Mouse (Mus musculus): ENCODE measurements around the gene Cdrt4. TPM values are rescaled to one million over a fixed set of nuclear protein-coding genes. Genes with fewer than 3 reads are reported as not detected.

Cdrt4 gene
- total RNA-seq, 1 experiment = 1.6 TPM

DNA sequence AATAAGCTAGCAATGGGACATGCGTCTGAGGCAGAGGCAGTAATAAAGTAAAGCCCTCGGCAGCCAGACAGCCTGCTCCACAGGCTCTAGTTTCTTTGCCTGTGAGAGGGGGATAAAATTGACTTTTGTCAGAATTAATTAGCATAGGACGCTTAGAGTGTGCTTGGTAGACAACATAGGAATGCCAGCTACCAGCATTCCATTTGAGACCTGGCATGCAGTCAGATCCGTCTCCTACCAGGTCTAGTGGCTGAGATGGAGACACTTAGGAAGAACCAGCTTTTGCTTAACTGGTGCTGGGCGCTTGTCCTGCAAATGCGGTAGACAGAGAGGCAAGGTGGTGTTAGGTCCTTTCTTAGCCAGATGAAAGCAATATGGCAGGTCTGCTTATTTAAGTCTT lies 27.9 kb downstream of the Cdrt4 start:
- Histone ChIP-seq H3K9me3 (ENCODE audit: control insufficient read depth, insufficient read depth, low read depth, low read length) (no peaks in the 10 kb centered on the region), H3K9ac (ENCODE audit: insufficient read depth, low read depth, low read length, poor library complexity, severe bottlenecking) (no peak overlapping the region), H3K36me3 (ENCODE audit: control insufficient read depth, insufficient read depth, low read length, poor library complexity, severe bottlenecking) (no peaks in the 10 kb centered on the region), H3K4me3 (ENCODE audit: insufficient read depth in 1 of 2, low read depth in 1 of 2, low read length in 2 of 2, poor library complexity in 1 of 2, severe bottlenecking in 1 of 2) (no peak overlapping the region), H3K4me1 (ENCODE audit: control insufficient read depth in 2 of 2, insufficient read depth in 2 of 2, low read length in 2 of 2, poor library complexity in 1 of 2) (no peaks in the 10 kb centered on the region), H3K27ac (ENCODE audit: insufficient read depth, low read depth, low read length, poor library complexity, severe bottlenecking) (no peak overlapping the region)
- in situ Hi-C loops (cut with MboI; ENCODE audit: low sequenced_read_pairs in 2 of 2, unreplicated experiment in 2 of 2) = no loop called here
- TF ChIP-seq HCFC1 (IDR thresholded peaks at IDR 0.05; ENCODE audit: borderline replicate concordance, insufficient read depth, low read length) (no peak), CHD2 (IDR thresholded peaks at IDR 0.05; ENCODE audit: low read depth, low read length) (no peak), ZC3H11A (IDR thresholded peaks at IDR 0.05; ENCODE audit: borderline replicate concordance, low read depth, low read length) (no peak), MAFK (IDR thresholded peaks at IDR 0.05; ENCODE audit: insufficient read depth, low read depth, low read length) (no peak), ZNF384 (IDR thresholded peaks at IDR 0.05; ENCODE audit: low read depth, low read length) (no peak)
- no peak for DNase-seq (ENCODE audit: low read depth, low spot score)

- no peaks in the 10 kb centered on the region for H3K36me3 ChIP-seq (ENCODE audit: control insufficient read depth, insufficient read depth, low read length, poor library complexity, severe bottlenecking)
- no peaks in the 10 kb centered on the region for H3K4me1 ChIP-seq (ENCODE audit: control insufficient read depth in 2 of 2, insufficient read depth in 2 of 2, low read length in 2 of 2, poor library complexity in 1 of 2)
- no peaks in the 10 kb centered on the region for H3K9me3 ChIP-seq (ENCODE audit: control insufficient read depth, insufficient read depth, low read depth, low read length)
- in situ Hi-C loops (cut with MboI; ENCODE audit: low sequenced_read_pairs in 2 of 2, unreplicated experiment in 2 of 2) = no loop called here
- H3K27ac ChIP-seq (ENCODE audit: insufficient read depth, low read depth, low read length, poor library complexity, severe bottlenecking) = no peak overlapping the region
- H3K4me3 ChIP-seq (ENCODE audit: insufficient read depth in 1 of 2, low read depth in 1 of 2, low read length in 2 of 2, poor library complexity in 1 of 2, severe bottlenecking in 1 of 2) = no peak overlapping the region
- TF ChIP-seq ZC3H11A (IDR thresholded peaks at IDR 0.05; ENCODE audit: borderline replicate concordance, low read depth, low read length) (no peak), MAFK (IDR thresholded peaks at IDR 0.05; ENCODE audit: insufficient read depth, low read depth, low read length) (no peak), HCFC1 (IDR thresholded peaks at IDR 0.05; ENCODE audit: borderline replicate concordance, insufficient read depth, low read length) (no peak), CHD2 (IDR thresholded peaks at IDR 0.05; ENCODE audit: low read depth, low read length) (no peak), ZNF384 (IDR thresholded peaks at IDR 0.05; ENCODE audit: low read depth, low read length) (no peak)
- no peak for DNase-seq (ENCODE audit: low read depth, low spot score)
- H3K9ac ChIP-seq (ENCODE audit: insufficient read depth, low read depth, low read length, poor library complexity, severe bottlenecking) = no peak overlapping the region
These were observed 30.7 kb downstream of the Cdrt4 start for GRCm38 (mm10) chr11:62981729-62982128.

- Histone ChIP-seq H3K9me3 (ENCODE audit: control insufficient read depth, insufficient read depth, low read depth, low read length) (no peaks in the 10 kb centered on the region), H3K27ac (ENCODE audit: insufficient read depth, low read depth, low read length, poor library complexity, severe bottlenecking) (no peak overlapping the region), H3K36me3 (ENCODE audit: control insufficient read depth, insufficient read depth, low read length, poor library complexity, severe bottlenecking) (no peaks in the 10 kb centered on the region), H3K4me1 (ENCODE audit: control insufficient read depth in 2 of 2, insufficient read depth in 2 of 2, low read length in 2 of 2, poor library complexity in 1 of 2) (no peaks in the 10 kb centered on the region), H3K9ac (ENCODE audit: insufficient read depth, low read depth, low read length, poor library complexity, severe bottlenecking) (no peak overlapping the region), H3K4me3 (ENCODE audit: insufficient read depth in 1 of 2, low read depth in 1 of 2, low read length in 2 of 2, poor library complexity in 1 of 2, severe bottlenecking in 1 of 2) (no peak overlapping the region)
- TF ChIP-seq HCFC1 (IDR thresholded peaks at IDR 0.05; ENCODE audit: borderline replicate concordance, insufficient read depth, low read length) = no peak
- in situ Hi-C loops (cut with MboI; ENCODE audit: low sequenced_read_pairs in 2 of 2, unreplicated experiment in 2 of 2) = no loop called here
- DNase-seq (ENCODE audit: low read depth, low spot score) = no peak
These were observed 32.8 kb downstream of the Cdrt4 start for GRCm38 (mm10) chr11:62983793-62984192.

DNA sequence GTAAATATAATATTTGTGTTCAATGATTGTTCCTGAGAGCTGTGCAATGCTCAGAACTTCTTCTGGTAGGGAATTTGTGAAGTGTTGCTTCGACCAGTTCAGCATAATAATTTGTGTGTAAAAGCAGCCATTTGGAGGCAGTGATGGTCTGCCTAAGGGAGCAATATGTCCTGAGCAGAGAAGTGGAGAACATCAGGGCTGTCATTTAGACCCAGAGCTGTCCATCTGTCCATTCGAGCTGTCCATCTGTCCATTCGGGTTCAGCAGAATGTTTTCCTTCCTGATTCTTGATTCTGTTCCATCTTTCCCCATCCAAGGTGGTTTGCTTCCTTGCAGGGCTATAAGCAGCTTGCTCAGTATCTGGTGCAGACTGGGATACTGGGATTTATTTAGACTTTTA lies 33.4 kb downstream of the Cdrt4 start:
- no peak for TF ChIP-seq ZC3H11A (IDR thresholded peaks at IDR 0.05; ENCODE audit: borderline replicate concordance, low read depth, low read length)
- TF ChIP-seq ZNF384 (IDR thresholded peaks at IDR 0.05; ENCODE audit: low read depth, low read length) = no peak
- TF ChIP-seq MAFK (IDR thresholded peaks at IDR 0.05; ENCODE audit: insufficient read depth, low read depth, low read length) = no peak
- TF ChIP-seq HCFC1 (IDR thresholded peaks at IDR 0.05; ENCODE audit: borderline replicate concordance, insufficient read depth, low read length) = no peak
- no peak for TF ChIP-seq CHD2 (IDR thresholded peaks at IDR 0.05; ENCODE audit: low read depth, low read length)
- no peaks in the 10 kb centered on the region for H3K36me3 ChIP-seq (ENCODE audit: control insufficient read depth, insufficient read depth, low read length, poor library complexity, severe bottlenecking)
- no peak overlapping the region for H3K4me3 ChIP-seq (ENCODE audit: insufficient read depth in 1 of 2, low read depth in 1 of 2, low read length in 2 of 2, poor library complexity in 1 of 2, severe bottlenecking in 1 of 2)
- in situ Hi-C loops (cut with MboI; ENCODE audit: low sequenced_read_pairs in 2 of 2, unreplicated experiment in 2 of 2) = no loop called here
- H3K27ac ChIP-seq (ENCODE audit: insufficient read depth, low read depth, low read length, poor library complexity, severe bottlenecking) = no peak overlapping the region
- H3K9ac ChIP-seq (ENCODE audit: insufficient read depth, low read depth, low read length, poor library complexity, severe bottlenecking) = no peak overlapping the region
- no peak for DNase-seq (ENCODE audit: low read depth, low spot score)
- no peaks in the 10 kb centered on the region for H3K9me3 ChIP-seq (ENCODE audit: control insufficient read depth, insufficient read depth, low read depth, low read length)
- H3K4me1 ChIP-seq (ENCODE audit: control insufficient read depth in 2 of 2, insufficient read depth in 2 of 2, low read length in 2 of 2, poor library complexity in 1 of 2) = no peaks in the 10 kb centered on the region

DNA sequence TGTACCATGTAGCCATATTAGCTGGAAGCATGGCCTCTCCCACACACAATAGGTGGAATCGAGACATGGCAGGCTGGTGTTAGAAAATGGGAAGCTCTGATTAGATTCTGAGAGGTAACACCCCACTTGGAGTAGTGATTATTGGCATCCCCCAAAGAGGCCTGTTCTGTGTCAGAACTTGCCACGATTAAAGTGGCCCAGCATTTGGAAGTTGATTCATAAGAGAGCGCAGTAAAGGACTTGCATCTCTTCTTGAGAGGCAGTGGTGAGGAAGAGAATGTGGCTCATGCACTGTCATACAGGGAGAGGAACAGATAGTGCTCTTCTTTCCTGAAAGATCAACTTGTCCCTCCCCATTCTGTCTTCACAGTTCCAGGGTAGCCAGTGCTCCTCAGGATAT lies 34.1 kb downstream of the Cdrt4 start:
- no peaks in the 10 kb centered on the region for H3K36me3 ChIP-seq (ENCODE audit: control insufficient read depth, insufficient read depth, low read length, poor library complexity, severe bottlenecking)
- H3K4me1 ChIP-seq (ENCODE audit: control insufficient read depth in 2 of 2, insufficient read depth in 2 of 2, low read length in 2 of 2, poor library complexity in 1 of 2) = no peaks in the 10 kb centered on the region
- H3K9me3 ChIP-seq (ENCODE audit: control insufficient read depth, insufficient read depth, low read depth, low read length) = no peaks in the 10 kb centered on the region
- no peak overlapping the region for H3K27ac ChIP-seq (ENCODE audit: insufficient read depth, low read depth, low read length, poor library complexity, severe bottlenecking)
- no peak overlapping the region for H3K4me3 ChIP-seq (ENCODE audit: insufficient read depth in 1 of 2, low read depth in 1 of 2, low read length in 2 of 2, poor library complexity in 1 of 2, severe bottlenecking in 1 of 2)
- in situ Hi-C loops (cut with MboI; ENCODE audit: low sequenced_read_pairs in 2 of 2, unreplicated experiment in 2 of 2) = no loop called here
- H3K9ac ChIP-seq (ENCODE audit: insufficient read depth, low read depth, low read length, poor library complexity, severe bottlenecking) = no peak overlapping the region
- DNase-seq (ENCODE audit: low read depth, low spot score) = no peak
- no peak for TF ChIP-seq ZC3H11A (IDR thresholded peaks at IDR 0.05; ENCODE audit: borderline replicate concordance, low read depth, low read length)
- no peak for TF ChIP-seq CHD2 (IDR thresholded peaks at IDR 0.05; ENCODE audit: low read depth, low read length)
- TF ChIP-seq HCFC1 (IDR thresholded peaks at IDR 0.05; ENCODE audit: borderline replicate concordance, insufficient read depth, low read length) = no peak
- no peak for TF ChIP-seq MAFK (IDR thresholded peaks at IDR 0.05; ENCODE audit: insufficient read depth, low read depth, low read length)
- TF ChIP-seq ZNF384 (IDR thresholded peaks at IDR 0.05; ENCODE audit: low read depth, low read length) = no peak
